Mouse (Mus musculus): ENCODE measurements around the gene Il4. TPM values are rescaled to one million over a fixed set of nuclear protein-coding genes. Genes with fewer than 3 reads are reported as not detected.

Gene Il4
- polyA plus RNA-seq, 1 experiment = 0.68 TPM

DNA sequence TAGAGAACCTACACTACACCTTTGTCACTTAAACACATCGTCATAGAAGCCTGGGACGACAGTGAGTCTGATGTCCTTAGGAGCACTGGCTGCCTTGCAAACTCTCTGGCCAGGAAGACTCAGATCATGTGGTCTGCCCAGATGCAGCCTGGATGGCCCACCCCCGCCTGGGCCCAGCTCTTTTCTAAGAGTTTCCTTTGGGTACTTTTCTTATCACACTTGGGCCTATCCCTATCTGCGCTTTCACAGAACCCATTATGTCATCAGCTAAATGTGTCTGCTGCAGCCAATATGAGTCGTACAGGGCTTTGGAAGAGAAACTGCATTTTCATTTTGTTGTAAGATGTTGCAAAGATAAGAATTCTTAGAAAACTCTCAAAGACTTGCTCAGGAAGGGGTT, 36.6 kb upstream of the Il4 start:
- DNase-seq (ENCODE audit: low read depth in 1 of 2, low spot score in 2 of 2) = no peak
- WGBS = 77% methylated on average over 5 of the region's 5 CpGs
- no peak overlapping the region for H3K4me3 ChIP-seq (ENCODE audit: extremely low read depth, insufficient read depth, insufficient read length)

GRCm38 (mm10) chr11:53652427-53652826, 34.0 kb upstream of the Il4 start:
- no peak for DNase-seq (ENCODE audit: low read depth in 1 of 2, low spot score in 2 of 2)
- Histone ChIP-seq H3K4me1 (ENCODE audit: control insufficient read depth, insufficient read depth, insufficient read length) (no peaks in the 10 kb centered on the region), H3K36me3 (ENCODE audit: control insufficient read depth, insufficient read depth, low read length) (peaks cover 50% of the 10 kb centered on the region), H3K27me3 (ENCODE audit: control insufficient read depth, insufficient read depth, low read length) (no peaks in the 10 kb centered on the region), H3K4me3 (ENCODE audit: extremely low read depth, insufficient read depth, insufficient read length) (no peak overlapping the region), H3K27ac (ENCODE audit: insufficient read depth, low read length) (no peak overlapping the region)
- 88% methylated on average over 2 of the region's 2 CpGs for WGBS
- no peak for TF ChIP-seq CTCF (IDR thresholded peaks at IDR 0.05; ENCODE audit: extremely low read depth, insufficient read depth, insufficient read length, insufficient replicate concordance)
- TF ChIP-seq POLR2A (IDR thresholded peaks at IDR 0.05; ENCODE audit: low read depth, low read length) = no peak

More for the DNA sequence above, 36.6 kb upstream of the Il4 start:
- H3K4me1 ChIP-seq (ENCODE audit: control insufficient read depth, insufficient read depth, insufficient read length) = no peaks in the 10 kb centered on the region
- H3K27ac ChIP-seq (ENCODE audit: insufficient read depth, low read length) = no peak overlapping the region
- TF ChIP-seq POLR2A (IDR thresholded peaks at IDR 0.05; ENCODE audit: low read depth, low read length) = no peak
- no peak for TF ChIP-seq CTCF (IDR thresholded peaks at IDR 0.05; ENCODE audit: extremely low read depth, insufficient read depth, insufficient read length, insufficient replicate concordance)
- H3K36me3 ChIP-seq (ENCODE audit: control insufficient read depth, insufficient read depth, low read length) = peaks cover 44% of the 10 kb centered on the region
- no peaks in the 10 kb centered on the region for H3K27me3 ChIP-seq (ENCODE audit: control insufficient read depth, insufficient read depth, low read length)

- Histone ChIP-seq H3K27ac (ENCODE audit: insufficient read depth, low read length) (no peak overlapping the region), H3K4me1 (ENCODE audit: control insufficient read depth, insufficient read depth, insufficient read length) (no peaks in the 10 kb centered on the region), H3K4me3 (ENCODE audit: extremely low read depth, insufficient read depth, insufficient read length) (no peak overlapping the region), H3K27me3 (ENCODE audit: control insufficient read depth, insufficient read depth, low read length) (no peaks in the 10 kb centered on the region), H3K36me3 (ENCODE audit: control insufficient read depth, insufficient read depth, low read length) (peaks cover 47% of the 10 kb centered on the region)
- 89% methylated on average over 4 of the region's 4 CpGs for WGBS
- TF ChIP-seq POLR2A (IDR thresholded peaks at IDR 0.05; ENCODE audit: low read depth, low read length) (no peak), CTCF (IDR thresholded peaks at IDR 0.05; ENCODE audit: extremely low read depth, insufficient read depth, insufficient read length, insufficient replicate concordance) (no peak)
- DNase-seq (ENCODE audit: low read depth in 1 of 2, low spot score in 2 of 2) = no peak
These were observed 33.0 kb upstream of the Il4 start for GRCm38 (mm10) chr11:53651441-53651840.

DNA sequence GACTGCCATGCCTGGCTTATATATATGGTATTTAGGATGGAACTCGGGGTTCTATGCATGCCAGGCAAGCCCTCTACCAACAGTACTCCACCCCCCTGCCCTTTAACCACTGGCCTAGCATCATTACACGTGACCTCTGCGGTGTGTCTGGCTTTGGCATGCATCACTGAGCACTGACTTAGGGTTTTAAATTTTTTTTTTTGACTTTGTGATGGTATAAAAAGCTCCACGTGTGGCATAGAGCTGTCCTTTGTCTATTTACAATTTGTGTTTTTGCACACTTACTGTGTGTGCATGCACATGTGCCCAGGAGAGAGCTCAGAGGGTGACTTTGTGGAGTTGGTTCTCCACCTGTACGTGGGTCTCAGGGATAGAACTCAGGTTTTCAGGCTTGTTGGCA, 25.5 kb upstream of the Il4 start:
- no peaks in the 10 kb centered on the region for H3K27me3 ChIP-seq (ENCODE audit: control insufficient read depth, insufficient read depth, low read length)
- H3K27ac ChIP-seq (ENCODE audit: insufficient read depth, low read length) = no peak overlapping the region
- no peak for DNase-seq (ENCODE audit: low read depth in 1 of 2, low spot score in 2 of 2)
- H3K4me3 ChIP-seq (ENCODE audit: extremely low read depth, insufficient read depth, insufficient read length) = no peak overlapping the region
- no peaks in the 10 kb centered on the region for H3K36me3 ChIP-seq (ENCODE audit: control insufficient read depth, insufficient read depth, low read length)
- WGBS = 65% methylated on average over 5 of the region's 5 CpGs
- H3K4me1 ChIP-seq (ENCODE audit: control insufficient read depth, insufficient read depth, insufficient read length) = no peaks in the 10 kb centered on the region
- TF ChIP-seq POLR2A (IDR thresholded peaks at IDR 0.05; ENCODE audit: low read depth, low read length) = no peak
- TF ChIP-seq CTCF (IDR thresholded peaks at IDR 0.05; ENCODE audit: extremely low read depth, insufficient read depth, insufficient read length, insufficient replicate concordance) = no peak

- H3K27me3 ChIP-seq (ENCODE audit: control insufficient read depth, insufficient read depth, low read length) = no peaks in the 10 kb centered on the region
- no peaks in the 10 kb centered on the region for H3K4me1 ChIP-seq (ENCODE audit: control insufficient read depth, insufficient read depth, insufficient read length)
- H3K27ac ChIP-seq (ENCODE audit: insufficient read depth, low read length) = no peak overlapping the region
- no peak overlapping the region for H3K4me3 ChIP-seq (ENCODE audit: extremely low read depth, insufficient read depth, insufficient read length)
- WGBS = 83% methylated on average over 12 of the region's 12 CpGs
- TF ChIP-seq POLR2A (IDR thresholded peaks at IDR 0.05; ENCODE audit: low read depth, low read length) (no peak), CTCF (IDR thresholded peaks at IDR 0.05; ENCODE audit: extremely low read depth, insufficient read depth, insufficient read length, insufficient replicate concordance) (peak; percentile 19; the same call in 1 of the 2 replicates)
- H3K36me3 ChIP-seq (ENCODE audit: control insufficient read depth, insufficient read depth, low read length) = no peaks in the 10 kb centered on the region
- no peak for DNase-seq (ENCODE audit: low read depth in 1 of 2, low spot score in 2 of 2)
These were observed 24.3 kb upstream of the Il4 start for GRCm38 (mm10) chr11:53642744-53643279.

DNA sequence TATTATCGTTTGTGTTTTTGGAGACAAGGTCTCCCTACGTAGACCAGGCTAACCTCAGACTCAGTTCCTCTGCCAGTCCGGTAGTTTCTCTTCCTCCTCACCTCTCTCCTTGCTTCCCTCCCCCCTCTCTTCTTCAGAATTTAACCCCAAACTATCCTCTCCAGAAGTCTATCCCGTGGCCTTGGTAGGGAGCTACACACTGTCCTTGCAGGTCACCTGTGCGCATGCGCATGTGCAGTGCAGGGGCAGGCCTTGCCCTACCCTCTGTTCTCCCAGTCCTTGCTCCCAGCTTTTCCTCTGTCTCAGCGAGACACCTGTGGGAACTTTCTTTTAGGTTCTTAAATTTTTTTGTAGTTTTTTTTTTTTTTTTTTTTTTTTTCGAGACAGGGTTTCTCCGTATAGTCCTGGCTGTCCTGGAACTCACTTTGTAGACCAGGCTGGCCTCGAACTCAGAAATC, 19.4 kb upstream of the Il4 start:
- no peak overlapping the region for H3K4me3 ChIP-seq (ENCODE audit: extremely low read depth, insufficient read depth, insufficient read length)
- 72% methylated on average over 10 of the region's 10 CpGs for WGBS
- no peak overlapping the region for H3K27ac ChIP-seq (ENCODE audit: insufficient read depth, low read length)
- H3K4me1 ChIP-seq (ENCODE audit: control insufficient read depth, insufficient read depth, insufficient read length) = peaks cover 5% of the 10 kb centered on the region
- TF ChIP-seq POLR2A (IDR thresholded peaks at IDR 0.05; ENCODE audit: low read depth, low read length) (no peak), CTCF (IDR thresholded peaks at IDR 0.05; ENCODE audit: extremely low read depth, insufficient read depth, insufficient read length, insufficient replicate concordance) (no peak)
- DNase-seq (ENCODE audit: low read depth in 1 of 2, low spot score in 2 of 2) = no peak
- H3K36me3 ChIP-seq (ENCODE audit: control insufficient read depth, insufficient read depth, low read length) = no peaks in the 10 kb centered on the region
- peaks cover 6% of the 10 kb centered on the region; the same call in 1 of the 2 replicates for H3K27me3 ChIP-seq (ENCODE audit: control insufficient read depth, insufficient read depth, low read length)

DNA sequence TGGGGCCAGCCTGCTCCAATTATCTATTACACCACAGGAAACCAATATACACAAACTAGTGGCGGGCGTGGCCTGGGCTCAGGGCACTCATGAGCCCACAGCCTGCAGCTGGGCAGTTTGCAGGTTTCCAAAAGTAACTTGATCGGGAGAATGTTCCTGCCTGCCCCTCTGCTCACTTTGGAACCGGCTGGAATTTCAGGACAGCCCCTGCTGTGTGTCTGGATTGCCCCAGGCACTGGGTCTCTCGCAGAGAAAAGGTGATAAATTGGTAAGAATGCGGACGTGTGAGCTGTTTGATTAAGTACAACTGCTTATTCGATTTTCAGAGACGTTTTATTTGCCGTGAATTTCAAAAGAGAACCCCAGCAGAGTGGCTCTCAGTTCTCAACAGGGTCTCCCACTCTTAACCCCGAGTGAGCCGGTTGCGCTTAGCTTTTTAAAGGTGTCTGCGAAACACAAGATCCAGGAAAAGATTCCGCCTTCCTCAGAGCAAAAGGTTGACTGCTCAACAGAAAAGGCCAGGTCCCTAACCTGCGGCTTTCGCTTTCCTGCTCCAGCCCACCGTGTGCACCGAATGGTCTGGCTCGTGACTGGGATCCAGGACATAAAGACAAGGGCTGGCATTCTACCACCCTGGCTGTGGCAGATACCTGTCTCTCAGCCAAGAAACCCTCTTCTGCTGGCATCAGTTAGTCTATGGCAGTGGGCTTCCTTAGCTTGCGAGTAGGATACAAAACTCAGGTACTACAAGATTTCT, 18.8 kb upstream of the Il4 start:
- H3K4me3 ChIP-seq (ENCODE audit: extremely low read depth, insufficient read depth, insufficient read length) = no peak overlapping the region
- DNase-seq (ENCODE audit: low read depth in 1 of 2, low spot score in 2 of 2) = no peak
- H3K36me3 ChIP-seq (ENCODE audit: control insufficient read depth, insufficient read depth, low read length) = no peaks in the 10 kb centered on the region
- no peak overlapping the region for H3K27ac ChIP-seq (ENCODE audit: insufficient read depth, low read length)
- 71% methylated on average over 21 of the region's 21 CpGs for WGBS
- H3K4me1 ChIP-seq (ENCODE audit: control insufficient read depth, insufficient read depth, insufficient read length) = peaks cover 5% of the 10 kb centered on the region
- H3K27me3 ChIP-seq (ENCODE audit: control insufficient read depth, insufficient read depth, low read length) = peaks cover 6% of the 10 kb centered on the region; the same call in 1 of the 2 replicates
- TF ChIP-seq POLR2A (IDR thresholded peaks at IDR 0.05; ENCODE audit: low read depth, low read length) (no peak), CTCF (IDR thresholded peaks at IDR 0.05; ENCODE audit: extremely low read depth, insufficient read depth, insufficient read length, insufficient replicate concordance) (no peak)

Data from spleen, adult 2 months (tissue).